Mouse (Mus musculus) heart, postnatal 14 days (tissue): ENCODE measurements at regions not wholly inside any gene's neighbourhood (a gene's known extent, or its start where the extent isn't known, plus 50 kb on each side); places are given as distances from the start of the nearest gene placed in this dataset.
A peak's percentile ranks its signal among the peaks of the same experiment; 100 is the strongest.

Experiments used
- DNase-seq, 2 experiments: peaks; one replicate each; pipeline ENCODE4 v3.0.0; 2021 to 2022
- intact Hi-C: fragments of 180-260 bp; cut with DNase I; formaldehyde crosslinking; loops from one replicate; pipeline ENCODE4 v1.15.1; 2025

DNA sequence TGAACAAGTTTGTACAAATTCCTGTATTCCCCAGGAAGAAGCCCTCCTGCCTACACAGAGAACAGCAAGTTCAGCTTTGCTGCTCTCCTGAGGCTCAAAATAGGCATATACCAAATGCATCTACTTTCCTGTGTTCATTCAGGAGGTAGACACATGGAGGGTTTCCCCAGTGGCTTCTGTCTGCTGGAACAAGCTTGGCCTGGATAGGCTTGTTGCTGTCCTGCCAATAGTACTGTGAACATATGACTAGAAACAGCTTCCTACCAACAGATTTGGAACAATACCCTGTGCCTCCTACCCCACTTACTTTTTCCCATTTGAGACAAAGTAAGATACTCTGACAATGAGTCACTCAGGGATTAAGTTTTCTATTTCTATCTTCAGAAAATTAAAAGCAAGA, 93.8 kb upstream of the Wdpcp start:
- intact Hi-C loops, result no loop called here
- no peak for DNase-seq

DNA sequence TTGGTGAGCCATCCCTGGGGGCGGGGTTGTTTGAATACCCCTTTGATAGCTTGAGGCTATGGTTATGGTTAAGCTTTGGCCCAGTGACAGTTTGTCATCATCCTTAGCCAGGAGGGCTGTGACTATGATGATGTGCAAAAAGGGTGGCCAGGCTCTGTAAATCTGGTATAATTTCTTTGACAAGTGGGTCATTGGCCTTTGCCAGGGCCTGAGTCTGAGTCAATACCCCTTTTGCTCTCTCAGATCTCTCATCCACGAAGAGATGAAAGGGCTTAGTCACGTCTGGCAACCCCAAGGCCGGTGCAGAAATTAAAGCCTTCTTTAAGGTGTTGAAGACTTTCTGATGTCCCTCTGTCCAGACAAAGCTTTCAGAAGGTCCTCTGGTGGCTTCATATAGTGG, 99.7 kb upstream of the Ugp2 start:
- DNase-seq, result no peak
- intact Hi-C loops, result no loop called here

GRCm38 (mm10) chr11:21468465-21468864, 97.5 kb upstream of the Ugp2 start:
- intact Hi-C loops, result no loop called here
- DNase-seq, result no peak

DNA sequence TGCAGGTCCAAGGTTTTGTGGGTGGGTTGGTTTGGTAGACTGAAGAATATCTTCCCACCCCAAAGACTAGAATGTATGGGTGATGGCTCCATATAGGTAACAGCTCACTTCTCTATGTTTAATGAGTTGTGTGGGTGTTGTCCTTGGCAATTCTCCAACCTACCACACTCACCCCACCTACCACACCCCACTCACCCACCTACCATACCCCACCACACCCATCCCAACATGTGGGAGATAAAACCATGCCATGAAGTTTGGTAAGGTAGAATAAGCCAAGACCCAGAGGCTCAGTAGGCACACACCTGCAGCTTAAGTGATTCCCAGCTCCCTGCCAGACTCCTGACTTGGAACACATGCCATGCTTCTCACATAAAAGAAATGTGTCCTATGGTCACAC, 89.0 kb upstream of the Ugp2 start:
- intact Hi-C loops, result no loop called here
- DNase-seq, result no peak

DNA sequence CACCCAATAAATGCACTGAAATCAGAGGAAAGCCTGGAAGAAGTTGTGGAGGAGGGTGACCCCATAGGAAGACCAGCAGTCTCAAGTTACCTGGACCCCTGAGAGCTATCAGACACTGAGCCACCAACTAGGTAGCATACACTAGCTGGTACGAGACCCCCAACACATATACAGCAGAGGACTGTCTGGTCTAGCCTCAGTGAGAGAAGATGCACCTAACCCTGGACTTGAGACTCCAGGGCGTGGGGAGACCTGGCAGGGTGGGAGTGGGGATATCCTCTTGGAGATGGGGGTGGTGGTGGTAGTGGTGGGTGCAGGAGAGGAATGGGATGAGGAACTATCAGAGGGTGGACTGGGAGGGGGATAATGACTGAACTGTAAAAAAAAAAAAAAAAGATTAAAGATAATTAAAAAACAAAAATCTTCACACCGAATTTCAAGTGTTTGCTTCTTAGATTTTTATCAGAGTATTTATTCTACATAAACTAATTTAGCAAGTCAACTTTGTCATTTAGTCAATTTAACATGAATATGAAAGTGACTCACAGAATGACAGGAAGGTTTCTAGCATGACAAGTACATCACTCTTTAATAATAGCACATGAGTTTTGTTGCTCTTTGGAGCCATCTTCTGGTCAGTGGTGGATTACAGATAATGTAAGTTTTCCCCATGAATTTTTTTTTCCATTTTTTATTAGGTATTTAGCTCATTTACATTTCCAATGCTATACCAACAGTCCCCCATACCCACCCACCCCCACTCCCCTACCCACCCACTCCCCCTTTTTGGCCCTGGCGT, 82.5 kb upstream of the Ugp2 start:
- intact Hi-C loops, result loop anchor here (2.0 to 10.0 kb wide), 3 partner anchors 103 to 659 kb away; no protein-coding TSS in a partner anchor
- DNase-seq, result peak; percentile 26 to 44

DNA sequence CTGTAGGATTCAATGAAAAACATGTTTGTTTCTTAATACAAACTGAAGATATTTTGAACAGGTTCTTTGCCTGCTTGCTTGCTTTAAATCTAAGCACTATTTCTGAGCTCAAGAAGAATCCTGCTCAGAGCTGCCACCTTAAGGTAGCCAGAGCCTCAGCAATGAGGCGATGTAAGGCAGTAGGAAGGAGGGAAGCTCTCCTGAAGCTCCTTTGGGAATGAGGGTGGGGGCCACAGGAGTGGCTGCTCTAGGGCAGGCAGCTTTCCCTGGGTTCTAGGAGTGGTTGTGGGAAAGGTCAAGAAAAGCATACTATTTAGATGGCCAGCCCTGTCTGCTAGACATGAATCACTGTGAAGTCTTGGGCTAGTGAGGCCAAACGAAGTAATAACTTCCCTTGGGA, 62.7 kb upstream of the Ugp2 start:
- intact Hi-C loops, result loop anchor here (5.0 kb wide), 1 partner anchor 71 kb away; no protein-coding TSS in a partner anchor
- DNase-seq, result peak; percentile 13 to 40

DNA sequence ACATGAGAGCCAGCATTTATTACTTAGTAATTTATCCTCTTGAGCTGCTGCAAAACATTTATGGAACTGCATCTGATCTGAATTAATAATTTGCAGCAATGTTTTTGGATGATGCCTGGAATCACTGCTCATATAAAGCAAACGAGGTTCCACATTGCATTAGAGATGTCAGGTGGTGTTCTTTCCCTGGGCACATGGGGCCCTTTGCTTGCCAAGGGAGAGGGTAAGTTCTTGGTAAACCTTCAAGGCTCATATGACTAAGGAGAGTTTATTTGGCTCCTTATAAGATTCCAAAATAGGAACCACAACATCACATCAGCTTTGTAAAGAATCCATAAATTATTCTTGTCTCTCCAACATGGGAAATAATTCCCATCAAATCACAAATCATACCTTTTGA, 59.0 kb upstream of the Ugp2 start:
- intact Hi-C loops, result loop anchor here (5.0 kb wide), 1 partner anchor 68 kb away; no protein-coding TSS in a partner anchor
- no peak for DNase-seq

- intact Hi-C loops, result no loop called here
- peak; percentile 63 to 65 for DNase-seq
Measured at GRCm38 (mm10) chr11:21428749-21429148, 57.7 kb upstream of the Ugp2 start.

GRCm38 (mm10) chr11:21428013-21428317, 57.0 kb upstream of the Ugp2 start:
- intact Hi-C loops, result no loop called here
- no peak for DNase-seq

GRCm38 (mm10) chr11:21427291-21428012, 56.5 kb upstream of the Ugp2 start:
- intact Hi-C loops, result no loop called here
- no peak for DNase-seq

DNA sequence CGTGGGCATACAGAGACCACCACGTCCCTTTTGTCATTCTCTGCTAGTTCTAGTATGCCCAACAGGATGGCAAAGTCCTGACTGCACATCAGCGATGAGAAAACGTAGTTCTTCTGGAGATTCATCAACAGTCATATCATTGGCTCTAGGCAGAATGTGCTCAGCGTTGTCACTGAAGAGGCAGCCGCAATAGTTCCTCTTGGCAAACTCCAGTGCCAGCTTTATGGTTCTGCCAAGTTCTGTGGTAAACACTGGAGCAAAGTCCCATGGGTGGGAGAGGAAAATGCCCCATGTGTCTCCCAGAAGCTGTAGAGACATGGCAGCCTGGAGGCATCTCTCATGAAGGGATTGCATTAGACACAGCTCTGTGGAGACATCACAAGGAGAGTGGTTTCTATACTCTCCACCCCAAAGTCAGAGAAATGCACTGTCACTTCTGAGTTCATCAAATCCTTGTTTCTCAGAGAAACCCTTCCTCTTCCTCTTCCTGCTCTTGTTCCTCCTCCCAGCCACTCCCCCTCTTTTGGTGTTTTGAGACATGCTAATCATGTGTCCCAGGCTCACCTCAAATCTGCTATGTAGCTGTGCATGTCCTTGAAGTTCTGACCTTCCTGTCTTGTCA, 54.6 kb upstream of the Ugp2 start:
- DNase-seq, result no peak
- intact Hi-C loops, result no loop called here

- intact Hi-C loops, result no loop called here
- DNase-seq, result no peak
Measured at GRCm38 (mm10) chr11:21424345-21424744, 53.3 kb upstream of the Ugp2 start.

- DNase-seq, result no peak
- intact Hi-C loops, result no loop called here
Measured at GRCm38 (mm10) chr11:21422281-21422878, 51.4 kb upstream of the Ugp2 start.
